Mouse (Mus musculus): ENCODE data around the gene Ngf. TPM values are rescaled to one million over a fixed set of nuclear protein-coding genes. Genes with fewer than 3 reads are reported as not detected.

Ngf gene
- polyA plus RNA-seq, 1 experiment, result 2.6 TPM

GRCm38 (mm10) chr3:102474275-102475155 is 4.8 kb downstream of the Ngf start:
- no peaks in the 10 kb centered on the region for H3K4me1 ChIP-seq (replicated peaks; ENCODE audit: control insufficient read depth, insufficient read depth, low read length)
- 73% methylated on average over 15 of the region's 15 CpGs for WGBS
- no peak overlapping the region for H3K4me3 ChIP-seq (ENCODE audit: control insufficient read depth, insufficient read depth, low read length)
- TF ChIP-seq POLR2A (IDR thresholded peaks at IDR 0.05; ENCODE audit: control insufficient read depth, extremely low read depth, insufficient read depth, low read length, poor library complexity), result no peak
- no peak for TF ChIP-seq CTCF (IDR thresholded peaks at IDR 0.05; ENCODE audit: borderline replicate concordance, control insufficient read depth, extremely low read depth, insufficient read depth, low read length, poor library complexity)
- H3K36me3 ChIP-seq (ENCODE audit: control insufficient read depth, insufficient read depth, low read length), result no peaks in the 10 kb centered on the region
- H3K27me3 ChIP-seq (ENCODE audit: control insufficient read depth, insufficient read depth, low read length), result no peaks in the 10 kb centered on the region
- H3K27ac ChIP-seq (ENCODE audit: control insufficient read depth, insufficient read depth, low read length), result no peak overlapping the region
- DNase-seq, result no peak

GRCm38 (mm10) chr3:102477917-102478694 is 8.4 kb downstream of the Ngf start:
- no peak for DNase-seq
- TF ChIP-seq POLR2A (IDR thresholded peaks at IDR 0.05; ENCODE audit: control insufficient read depth, extremely low read depth, insufficient read depth, low read length, poor library complexity) (no peak), CTCF (IDR thresholded peaks at IDR 0.05; ENCODE audit: borderline replicate concordance, control insufficient read depth, extremely low read depth, insufficient read depth, low read length, poor library complexity) (no peak)
- Histone ChIP-seq H3K4me1 (replicated peaks; ENCODE audit: control insufficient read depth, insufficient read depth, low read length) (no peaks in the 10 kb centered on the region), H3K27me3 (ENCODE audit: control insufficient read depth, insufficient read depth, low read length) (no peaks in the 10 kb centered on the region), H3K4me3 (ENCODE audit: control insufficient read depth, insufficient read depth, low read length) (no peak overlapping the region), H3K27ac (ENCODE audit: control insufficient read depth, insufficient read depth, low read length) (no peak overlapping the region), H3K36me3 (ENCODE audit: control insufficient read depth, insufficient read depth, low read length) (no peaks in the 10 kb centered on the region)
- WGBS, result 90% methylated on average over 12 of the region's 12 CpGs

- 60% methylated on average over 14 of the region's 14 CpGs for WGBS
- Histone ChIP-seq H3K36me3 (ENCODE audit: control insufficient read depth, insufficient read depth, low read length) (no peaks in the 10 kb centered on the region), H3K27ac (ENCODE audit: control insufficient read depth, insufficient read depth, low read length) (no peak overlapping the region), H3K27me3 (ENCODE audit: control insufficient read depth, insufficient read depth, low read length) (no peaks in the 10 kb centered on the region), H3K4me3 (ENCODE audit: control insufficient read depth, insufficient read depth, low read length) (no peak overlapping the region), H3K4me1 (replicated peaks; ENCODE audit: control insufficient read depth, insufficient read depth, low read length) (no peaks in the 10 kb centered on the region)
- DNase-seq, result no peak
- no peak for TF ChIP-seq CTCF (IDR thresholded peaks at IDR 0.05; ENCODE audit: borderline replicate concordance, control insufficient read depth, extremely low read depth, insufficient read depth, low read length, poor library complexity)
- no peak for TF ChIP-seq POLR2A (IDR thresholded peaks at IDR 0.05; ENCODE audit: control insufficient read depth, extremely low read depth, insufficient read depth, low read length, poor library complexity)
Observed at GRCm38 (mm10) chr3:102490393-102491123, 20.8 kb downstream of the Ngf start.

- no peak for DNase-seq
- TF ChIP-seq POLR2A (IDR thresholded peaks at IDR 0.05; ENCODE audit: control insufficient read depth, extremely low read depth, insufficient read depth, low read length, poor library complexity), result no peak
- 88% methylated on average over 7 of the region's 7 CpGs for WGBS
- no peaks in the 10 kb centered on the region for H3K36me3 ChIP-seq (ENCODE audit: control insufficient read depth, insufficient read depth, low read length)
- no peaks in the 10 kb centered on the region for H3K4me1 ChIP-seq (replicated peaks; ENCODE audit: control insufficient read depth, insufficient read depth, low read length)
- no peaks in the 10 kb centered on the region for H3K27me3 ChIP-seq (ENCODE audit: control insufficient read depth, insufficient read depth, low read length)
- no peak overlapping the region for H3K27ac ChIP-seq (ENCODE audit: control insufficient read depth, insufficient read depth, low read length)
- no peak overlapping the region for H3K4me3 ChIP-seq (ENCODE audit: control insufficient read depth, insufficient read depth, low read length)
Observed at GRCm38 (mm10) chr3:102498113-102498512, 28.4 kb downstream of the Ngf start.

- H3K36me3 ChIP-seq (ENCODE audit: control insufficient read depth, insufficient read depth, low read length), result no peaks in the 10 kb centered on the region
- 84% methylated on average over 6 of the region's 6 CpGs for WGBS
Observed at GRCm38 (mm10) chr3:102498931-102499330, 29.2 kb downstream of the Ngf start.

GRCm38 (mm10) chr3:102500031-102500430 is 30.3 kb downstream of the Ngf start:
- Histone ChIP-seq H3K36me3 (ENCODE audit: control insufficient read depth, insufficient read depth, low read length) (no peaks in the 10 kb centered on the region), H3K4me3 (ENCODE audit: control insufficient read depth, insufficient read depth, low read length) (no peak overlapping the region), H3K4me1 (replicated peaks; ENCODE audit: control insufficient read depth, insufficient read depth, low read length) (no peaks in the 10 kb centered on the region), H3K27ac (ENCODE audit: control insufficient read depth, insufficient read depth, low read length) (no peak overlapping the region), H3K27me3 (ENCODE audit: control insufficient read depth, insufficient read depth, low read length) (no peaks in the 10 kb centered on the region)
- TF ChIP-seq CTCF (IDR thresholded peaks at IDR 0.05; ENCODE audit: borderline replicate concordance, control insufficient read depth, extremely low read depth, insufficient read depth, low read length, poor library complexity) (no peak), POLR2A (IDR thresholded peaks at IDR 0.05; ENCODE audit: control insufficient read depth, extremely low read depth, insufficient read depth, low read length, poor library complexity) (no peak)
- DNase-seq, result no peak
- WGBS, result 88% methylated on average over 2 of the region's 2 CpGs

More at GRCm38 (mm10) chr3:102498931-102499330, 29.2 kb downstream of the Ngf start:
- H3K4me3 ChIP-seq (ENCODE audit: control insufficient read depth, insufficient read depth, low read length), result no peak overlapping the region
- DNase-seq, result no peak
- no peak overlapping the region for H3K27ac ChIP-seq (ENCODE audit: control insufficient read depth, insufficient read depth, low read length)
- TF ChIP-seq POLR2A (IDR thresholded peaks at IDR 0.05; ENCODE audit: control insufficient read depth, extremely low read depth, insufficient read depth, low read length, poor library complexity) (no peak), CTCF (IDR thresholded peaks at IDR 0.05; ENCODE audit: borderline replicate concordance, control insufficient read depth, extremely low read depth, insufficient read depth, low read length, poor library complexity) (no peak)
- no peaks in the 10 kb centered on the region for H3K27me3 ChIP-seq (ENCODE audit: control insufficient read depth, insufficient read depth, low read length)
- H3K4me1 ChIP-seq (replicated peaks; ENCODE audit: control insufficient read depth, insufficient read depth, low read length), result no peaks in the 10 kb centered on the region
